Mouse (Mus musculus) embryonic facial prominence, embryonic 13.5 days (tissue): Measurements from ENCODE around the gene Rhbdd3. TPM values are rescaled to one million over a fixed set of nuclear protein-coding genes. Genes with fewer than 3 reads are reported as not detected.
A peak's percentile ranks its signal among the peaks of the same experiment; 100 is the strongest.
"Not testable (repeated sequence)": the region's sequence is repeated elsewhere in the genome, so short reads cannot be mapped to it uniquely, and the experiment has no call there.

ENCODE experiments used
- ATAC-seq: fragments of 200-750 bp; cut with Nextera tagmentation; 2 replicates; pipeline ENCODE4 v1.8.0; 2017; ENCODE audit warnings: low read depth; ENCODE audit not compliant: insufficient number of reproducible peaks, insufficient read depth, low FRiP score, low TSS enrichment
- H3K27ac ChIP-seq: fragments of 300-500 bp; sonication (generic); 2 replicates; pipeline ENCODE4 v1.5.1; 2015; ENCODE audit warnings: moderate library complexity, mild to moderate bottlenecking, inconsistent platforms
- H3K27me3 ChIP-seq: fragments of 300-500 bp; sonication (generic); 2 replicates; pipeline ENCODE4 v1.6.1; 2015; ENCODE audit warnings: mild to moderate bottlenecking, inconsistent platforms
- H3K36me3 ChIP-seq: fragments of 300-500 bp; sonication (generic); 2 replicates; pipeline ENCODE4 v1.6.1; 2015; ENCODE audit warnings: mild to moderate bottlenecking, inconsistent platforms
- H3K4me1 ChIP-seq: fragments of 300-500 bp; sonication (generic); 2 replicates; pipeline ENCODE4 v1.6.1; 2015; ENCODE audit warnings: inconsistent platforms
- H3K4me2 ChIP-seq: fragments of 300-500 bp; sonication (generic); 2 replicates; pipeline ENCODE4 v1.6.1; 2015; ENCODE audit warnings: moderate library complexity, mild to moderate bottlenecking, inconsistent platforms
- H3K4me3 ChIP-seq: fragments of 300-500 bp; sonication (generic); 2 replicates; pipeline ENCODE4 v1.5.1; 2015; ENCODE audit warnings: mild to moderate bottlenecking, inconsistent platforms
- H3K9ac ChIP-seq: fragments of 300-500 bp; sonication (generic); 2 replicates; pipeline ENCODE4 v1.6.1; 2015; ENCODE audit warnings: mild to moderate bottlenecking, inconsistent platforms
- H3K9me3 ChIP-seq: fragments of 300-500 bp; sonication (generic); 2 replicates; pipeline ENCODE4 v1.6.1; 2016; ENCODE audit warnings: inconsistent platforms
- WGBS: fragments of 180-500 bp; shearing (Covaris S2); methylation state at CpG from one replicate; pipeline ENCODE4 v1.1.7; 2015; ENCODE audit warnings: mixed read lengths; 5-methylcytosine and 5-hydroxymethylcytosine counted together
- polyA plus RNA-seq: library from polyadenylated mRNA; unstranded; fragments of >200 nt; fragmentation: Nextera tagmentation; extraction: Ambion mirVana; gene quantifications from 2 replicates; pipeline ENCODE4 v1.2.1, GENCODE M21; 2015

The Rhbdd3 gene
- polyA plus RNA-seq, 1 experiment from 2014 or later: 27.9 TPM

GRCm38 (mm10) chr11:5068126-5068971 lies 30.4 kb upstream of the Rhbdd3 start:
- Histone ChIP-seq H3K9me3 (no peaks in the 10 kb centered on the region), H3K4me1 (peaks cover 18% of the 10 kb centered on the region), H3K27ac (no peak overlapping the region), H3K4me2 (no peak overlapping the region), H3K9ac (no peak overlapping the region), H3K4me3 (no peak overlapping the region), H3K36me3 (peaks cover 54% of the 10 kb centered on the region), H3K27me3 (peaks cover 15% of the 10 kb centered on the region)
- WGBS: 88% methylated on average over 9 of the region's 9 CpGs
- no peak for ATAC-seq

GRCm38 (mm10) chr11:5074882-5075281 lies 23.8 kb upstream of the Rhbdd3 start:
- H3K9me3 ChIP-seq: no peaks in the 10 kb centered on the region
- WGBS: 71% methylated on average over 4 of the region's 4 CpGs
- no peak for ATAC-seq
- peaks cover 86% of the 10 kb centered on the region for H3K36me3 ChIP-seq
- no peaks in the 10 kb centered on the region for H3K4me1 ChIP-seq
- no peak overlapping the region for H3K27ac ChIP-seq
- H3K27me3 ChIP-seq: no peaks in the 10 kb centered on the region
- H3K4me3 ChIP-seq: no peak overlapping the region
- H3K4me2 ChIP-seq: no peak overlapping the region
- H3K9ac ChIP-seq: no peak overlapping the region

DNA sequence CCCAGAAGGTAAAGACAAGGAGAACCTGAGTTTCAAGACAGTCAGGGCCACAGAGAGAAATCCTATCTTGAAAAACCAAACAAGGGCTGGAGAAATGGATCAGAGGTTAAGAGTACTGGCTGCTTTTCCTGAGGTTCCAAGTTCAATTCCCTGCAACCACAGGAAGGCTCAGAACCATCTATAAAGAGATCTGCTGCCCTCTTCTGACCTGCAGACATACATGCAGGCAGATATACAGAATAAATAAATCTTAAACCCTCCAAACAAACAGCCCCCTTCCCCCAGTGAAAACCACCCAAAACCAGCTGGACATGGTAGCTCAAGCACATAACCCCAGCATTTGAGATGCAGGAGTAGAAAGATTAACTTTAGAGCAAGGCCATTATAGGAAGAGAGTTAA lies 23.0 kb upstream of the Rhbdd3 start:
- no peak for ATAC-seq
- H3K9me3 ChIP-seq: no peaks in the 10 kb centered on the region

DNA sequence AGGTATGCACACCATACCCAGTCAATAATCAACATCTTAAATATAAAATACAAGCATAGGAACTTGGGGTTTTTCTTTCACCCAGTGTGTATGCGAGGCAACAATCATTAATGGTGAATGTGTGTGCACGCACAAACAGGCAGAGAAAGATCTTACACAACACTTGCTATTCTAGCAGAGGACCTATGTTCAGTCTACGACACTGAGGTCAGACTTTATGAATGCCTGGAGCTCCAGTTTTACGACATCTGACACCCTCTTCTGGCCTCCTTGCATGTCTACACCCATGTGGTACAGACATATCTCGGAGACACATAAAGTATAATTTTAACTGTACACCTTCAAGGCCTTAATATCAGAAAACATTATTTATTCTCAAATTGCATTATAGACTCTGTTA lies 21.9 kb upstream of the Rhbdd3 start:
- H3K4me3 ChIP-seq, H3K27ac ChIP-seq, H3K4me2 ChIP-seq, H3K9ac ChIP-seq, H3K9me3 ChIP-seq, ATAC-seq, H3K4me1 ChIP-seq, H3K27me3 ChIP-seq: not testable (repeated sequence)
- H3K36me3 ChIP-seq: peaks cover 82% of the 10 kb centered on the region
- 90% methylated on average over 4 of the region's 5 CpGs for WGBS

More for the DNA sequence above, 23.0 kb upstream of the Rhbdd3 start:
- Histone ChIP-seq H3K4me1 (no peaks in the 10 kb centered on the region), H3K4me2 (no peak overlapping the region), H3K36me3 (peaks cover 86% of the 10 kb centered on the region), H3K27ac (no peak overlapping the region), H3K27me3 (no peaks in the 10 kb centered on the region), H3K9ac (no peak overlapping the region), H3K4me3 (no peak overlapping the region)

DNA sequence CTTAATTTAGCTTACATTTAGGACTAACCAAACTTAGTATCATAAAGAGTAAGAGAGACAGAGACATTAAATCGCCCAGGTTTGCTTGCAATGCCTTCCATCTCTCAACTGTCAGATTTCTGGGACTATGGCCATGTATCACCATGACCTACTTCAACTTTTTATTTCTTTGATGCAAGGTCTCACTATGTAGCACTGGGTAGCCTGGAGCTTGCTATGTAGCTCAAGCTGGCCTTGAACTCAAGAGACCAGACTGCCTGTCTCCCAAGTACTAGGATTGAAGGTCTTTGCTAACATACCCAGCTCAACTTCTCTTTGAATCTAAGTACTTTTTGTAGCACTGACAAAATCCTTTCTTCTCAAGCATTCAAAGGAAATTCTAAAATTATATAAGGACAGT lies 9.6 kb upstream of the Rhbdd3 start:
- H3K4me1 ChIP-seq: peaks cover 3% of the 10 kb centered on the region

DNA sequence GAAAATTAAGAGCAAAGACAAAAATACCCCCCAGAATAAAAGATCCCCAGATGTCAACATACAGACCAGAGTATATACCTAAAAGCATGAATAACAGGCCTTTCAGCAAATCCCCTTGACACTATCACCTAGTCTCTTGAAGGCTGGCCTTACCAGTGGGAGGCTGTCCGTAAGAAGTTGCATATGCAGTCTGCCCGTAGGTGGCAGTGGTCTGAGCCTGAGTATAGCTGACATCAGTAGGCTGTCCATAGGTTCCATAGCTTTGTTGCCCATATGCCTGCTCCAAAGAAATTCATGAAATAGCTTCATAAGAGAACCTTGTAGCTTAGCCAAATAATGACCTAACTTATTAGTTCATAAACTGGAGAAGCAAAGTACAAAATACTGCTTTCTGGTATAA lies 7.0 kb upstream of the Rhbdd3 start:
- H3K4me2 ChIP-seq: no peak overlapping the region
- WGBS: 57% methylated on average over 2 of the region's 2 CpGs

More for the DNA sequence above, 9.6 kb upstream of the Rhbdd3 start:
- H3K36me3 ChIP-seq: peaks cover 85% of the 10 kb centered on the region
- no peaks in the 10 kb centered on the region for H3K9me3 ChIP-seq
- no peak for ATAC-seq
- no peak overlapping the region for H3K9ac ChIP-seq
- H3K4me3 ChIP-seq: no peak overlapping the region
- 96% methylated on average over 1 of the region's 1 CpGs for WGBS
- no peaks in the 10 kb centered on the region for H3K27me3 ChIP-seq
- H3K27ac ChIP-seq: no peak overlapping the region
- no peak overlapping the region for H3K4me2 ChIP-seq

DNA sequence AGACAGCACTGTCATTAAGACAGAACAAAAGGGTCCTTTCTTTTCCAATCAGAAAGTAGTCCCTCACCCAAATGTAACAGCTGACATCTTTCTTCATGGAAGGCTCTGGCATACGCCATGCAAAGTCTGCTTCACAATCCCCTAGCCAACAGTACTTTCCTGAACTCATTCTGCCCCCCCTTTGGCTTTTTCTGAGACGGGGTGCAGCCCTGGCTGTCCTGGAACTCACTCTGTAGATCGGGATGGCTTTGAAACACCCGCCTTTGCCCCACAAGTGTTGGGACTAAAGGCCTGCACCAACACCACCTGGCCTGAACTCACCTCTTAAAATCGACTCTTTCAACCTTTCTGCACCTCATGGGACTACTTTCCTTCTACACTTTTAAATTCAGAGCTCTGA lies 2.8 kb upstream of the Rhbdd3 start:
- Histone ChIP-seq H3K27ac (no peak overlapping the region), H3K27me3 (no peaks in the 10 kb centered on the region), H3K4me2 (peak overlapping the region; percentile 87), H3K9ac (no peak overlapping the region), H3K4me3 (no peak overlapping the region), H3K36me3 (peaks cover 22% of the 10 kb centered on the region), H3K4me1 (peaks cover 31% of the 10 kb centered on the region), H3K9me3 (no peaks in the 10 kb centered on the region)
- 76% methylated on average over 5 of the region's 5 CpGs for WGBS
- no peak for ATAC-seq

More for the DNA sequence above, 7.0 kb upstream of the Rhbdd3 start:
- no peak overlapping the region for H3K4me3 ChIP-seq
- ATAC-seq: no peak
- peaks cover 59% of the 10 kb centered on the region for H3K36me3 ChIP-seq
- no peak overlapping the region for H3K9ac ChIP-seq
- no peaks in the 10 kb centered on the region for H3K9me3 ChIP-seq
- H3K27ac ChIP-seq: no peak overlapping the region
- H3K27me3 ChIP-seq: no peaks in the 10 kb centered on the region
- peaks cover 14% of the 10 kb centered on the region for H3K4me1 ChIP-seq

DNA sequence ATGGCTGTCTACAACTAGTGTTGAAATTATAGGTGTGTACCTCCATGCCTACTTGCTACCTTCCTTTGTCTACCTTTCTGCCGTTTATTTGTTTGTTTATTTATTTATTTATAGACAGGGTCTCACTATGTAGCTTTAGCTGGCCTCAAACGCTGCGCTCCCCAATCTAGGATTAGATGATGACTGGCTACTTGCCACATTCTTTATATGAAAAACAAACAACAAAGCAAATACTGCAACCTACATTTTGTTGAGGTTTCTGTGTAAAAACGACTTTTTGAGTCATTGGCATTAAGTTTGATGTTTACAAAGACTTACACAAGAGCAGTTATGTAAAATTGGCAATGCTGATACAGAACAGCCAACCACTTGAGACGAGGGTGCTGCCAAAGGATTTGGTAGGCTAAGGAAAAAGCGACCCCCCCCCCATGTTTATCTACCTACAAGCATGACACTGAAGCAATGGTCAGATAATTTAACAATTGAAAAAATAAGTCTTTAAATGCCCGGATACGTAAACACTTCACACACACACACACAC lies 2.2 kb upstream of the Rhbdd3 start:
- WGBS: 63% methylated on average over 8 of the region's 8 CpGs
- no peak for ATAC-seq
- Histone ChIP-seq H3K9me3 (no peaks in the 10 kb centered on the region), H3K27me3 (no peaks in the 10 kb centered on the region), H3K4me1 (peaks cover 37% of the 10 kb centered on the region), H3K4me2 (peak overlapping the region; percentile 87), H3K4me3 (peak overlapping the region; percentile 99), H3K27ac (no peak overlapping the region), H3K9ac (peak overlapping the region; percentile 100; the same call in 1 of the 2 replicates), H3K36me3 (peaks cover 16% of the 10 kb centered on the region)

DNA sequence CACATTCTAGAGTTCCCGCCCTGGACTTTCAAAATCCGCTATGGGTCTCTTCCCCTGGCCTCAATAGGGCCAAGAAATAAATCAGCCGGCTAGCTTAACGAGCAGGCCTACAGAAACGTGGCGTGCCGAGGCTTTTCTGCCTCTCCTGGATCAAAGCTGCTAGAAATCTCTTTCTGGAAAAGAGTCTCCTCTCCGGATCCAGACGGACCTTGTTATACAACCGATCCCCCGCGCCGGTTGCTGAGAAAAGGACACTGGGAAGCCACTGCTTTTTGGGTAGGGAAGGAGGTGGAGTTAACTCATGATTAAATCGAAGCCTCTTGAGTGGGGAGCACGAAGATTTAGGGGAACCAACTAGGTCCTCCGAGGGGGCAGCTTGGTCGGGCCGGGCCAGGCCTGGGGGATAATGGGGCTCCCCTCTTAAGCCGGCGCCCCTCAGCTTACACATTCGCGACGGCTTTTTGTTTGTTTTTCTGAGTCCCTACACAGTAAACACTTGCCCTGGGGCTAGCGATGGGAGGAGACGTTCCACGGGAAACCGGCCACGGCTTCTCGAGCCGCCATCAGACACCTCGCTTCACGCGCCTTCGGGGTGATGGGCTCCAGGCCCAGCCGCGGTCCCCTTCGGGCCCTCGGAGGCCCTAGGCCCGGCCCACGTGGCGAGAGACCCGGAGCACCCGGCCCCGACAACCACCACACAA lies 541 bp upstream of the Rhbdd3 start:
- Histone ChIP-seq H3K9me3 (no peaks in the 10 kb centered on the region), H3K27ac (peak overlapping the region; percentile 98), H3K4me3 (peak overlapping the region; percentile 99), H3K36me3 (peaks cover 5% of the 10 kb centered on the region; the same call in 1 of the 2 replicates), H3K4me2 (peak overlapping the region; percentile 87), H3K9ac (peak overlapping the region; percentile 100), H3K27me3 (no peaks in the 10 kb centered on the region), H3K4me1 (peaks cover 38% of the 10 kb centered on the region)
- WGBS: under 1% methylated on average over 44 of the region's 44 CpGs
- ATAC-seq: 0 out of 2 replicates have a peak, but pooled peaks have one; percentile 16

DNA sequence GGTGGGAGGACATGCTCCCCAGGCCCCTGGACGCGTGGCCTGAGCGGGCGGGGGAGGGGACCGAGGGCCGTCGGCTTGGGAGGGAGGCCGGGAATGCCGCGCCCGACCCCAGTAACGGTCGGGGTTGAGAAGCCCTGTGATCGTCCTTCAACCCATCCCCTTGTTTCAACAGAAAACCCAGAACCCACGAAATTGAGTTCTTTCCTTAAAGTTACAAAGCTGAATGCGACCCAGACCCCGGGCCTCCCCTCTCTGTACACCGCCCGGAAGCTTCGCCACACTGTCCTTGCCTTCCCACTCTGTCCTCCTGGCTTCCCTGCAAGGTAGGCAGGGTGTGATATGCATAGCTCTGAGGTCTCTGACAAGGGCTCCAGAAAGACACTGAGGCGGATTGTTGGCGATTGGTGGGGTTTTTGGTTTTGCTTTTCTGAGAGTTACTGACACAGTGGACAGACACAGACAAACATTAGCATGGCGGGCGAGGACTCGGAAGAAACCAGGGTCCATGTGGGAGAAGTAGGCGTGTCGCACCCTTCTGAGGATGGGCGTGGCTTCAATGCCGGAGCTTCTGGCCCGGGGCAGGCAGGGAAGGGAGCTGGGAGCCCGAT lies 954 bp downstream of the Rhbdd3 start:
- Histone ChIP-seq H3K27me3 (no peaks in the 10 kb centered on the region), H3K4me1 (peaks cover 34% of the 10 kb centered on the region), H3K36me3 (peaks cover 10% of the 10 kb centered on the region), H3K9ac (peak overlapping the region; percentile 100), H3K4me3 (peak overlapping the region; percentile 99), H3K27ac (peak overlapping the region; percentile 98), H3K9me3 (no peaks in the 10 kb centered on the region), H3K4me2 (peak overlapping the region; percentile 80)
- ATAC-seq: peak; percentile 54
- WGBS: under 1% methylated on average over 31 of the region's 31 CpGs

- 1% methylated on average over 7 of the region's 7 CpGs for WGBS
- no peak for ATAC-seq
- no peaks in the 10 kb centered on the region for H3K9me3 ChIP-seq
- H3K36me3 ChIP-seq: peaks cover 16% of the 10 kb centered on the region
- H3K4me2 ChIP-seq: peak overlapping the region; percentile 80
- H3K4me1 ChIP-seq: peaks cover 34% of the 10 kb centered on the region
- peak overlapping the region; percentile 99 for H3K4me3 ChIP-seq
- H3K9ac ChIP-seq: peak overlapping the region; percentile 100
- peak overlapping the region; percentile 98 for H3K27ac ChIP-seq
- H3K27me3 ChIP-seq: no peaks in the 10 kb centered on the region
These were observed 1.6 kb downstream of the Rhbdd3 start for GRCm38 (mm10) chr11:5100283-5100682.
